Mouse (Mus musculus) embryonic facial prominence, embryonic 14.5 days (tissue): ENCODE measurements around the gene Sap30bp. TPM values are rescaled to one million over a fixed set of nuclear protein-coding genes. Genes with fewer than 3 reads are reported as not detected.
A peak's percentile ranks its signal among the peaks of the same experiment; 100 is the strongest.

Experiments
- ATAC-seq: fragments of 200-750 bp; cut with Nextera tagmentation; 2 replicates; pipeline ENCODE4 v1.8.0; 2017; ENCODE audit warnings: low read depth, moderate number of reproducible peaks, moderate TSS enrichment
- DNase-seq: peaks from one replicate; pipeline ENCODE4 v3.0.0-alpha.2; 2015; ENCODE audit warnings: low spot score
- H3K27ac ChIP-seq: fragments of 300-500 bp; sonication (generic); replicated peaks from 2 replicates; pipeline ENCODE4 v1.5.1; 2014; ENCODE audit warnings: low read depth, mild to moderate bottlenecking, low read length, moderate library complexity
- H3K27me3 ChIP-seq: fragments of 300-500 bp; sonication (generic); replicated peaks from 2 replicates; pipeline ENCODE4 v1.6.1; 2014; ENCODE audit warnings: low read length; ENCODE audit not compliant: control insufficient read depth, insufficient read depth
- H3K36me3 ChIP-seq: fragments of 300-500 bp; sonication (generic); 2 replicates; pipeline ENCODE4 v1.6.1; 2014; ENCODE audit warnings: low read length, mixed read lengths; ENCODE audit not compliant: control insufficient read depth, insufficient read depth
- H3K4me1 ChIP-seq: fragments of 300-500 bp; sonication (generic); 2 replicates; pipeline ENCODE4 v1.6.1; 2014; ENCODE audit warnings: antibody characterized with exemption, low read length; ENCODE audit not compliant: control insufficient read depth, insufficient read depth
- H3K4me2 ChIP-seq: fragments of 300-500 bp; sonication (generic); 2 replicates; pipeline ENCODE4 v1.6.1; 2014; ENCODE audit warnings: low read depth, mild to moderate bottlenecking, low read length, moderate library complexity, mixed read lengths
- H3K4me3 ChIP-seq: fragments of 300-500 bp; sonication (generic); 2 replicates; pipeline ENCODE4 v1.5.1; 2014; ENCODE audit warnings: low read depth, mild to moderate bottlenecking, low read length
- H3K9ac ChIP-seq: fragments of 300-500 bp; sonication (generic); 2 replicates; pipeline ENCODE4 v1.6.1; 2014; ENCODE audit warnings: low read depth, mild to moderate bottlenecking, low read length, moderate library complexity, mixed read lengths
- H3K9me3 ChIP-seq: fragments of 300-500 bp; sonication (generic); 2 replicates; pipeline ENCODE4 v1.6.1; 2016; ENCODE audit warnings: low read length; ENCODE audit not compliant: control insufficient read depth
- whole genome bisulfite sequencing: fragments of 180-500 bp; shearing (Covaris S2); extraction: QIAGEN DNeasy Blood & Tissue Kit; methylation state at CpG from one replicate; pipeline ENCODE4 v1.1.7; 2014; 5-methylcytosine and 5-hydroxymethylcytosine counted together
- polyA plus RNA-seq: library from polyadenylated mRNA; unstranded; fragments of >200 nt; fragmentation: Nextera tagmentation; extraction: Ambion mirVana; gene quantifications from 2 replicates; pipeline ENCODE4 v1.2.1, GENCODE M21; 2014

Sap30bp gene
- polyA plus RNA-seq, 1 experiment from 2014 or later, result 30.2 TPM

DNA sequence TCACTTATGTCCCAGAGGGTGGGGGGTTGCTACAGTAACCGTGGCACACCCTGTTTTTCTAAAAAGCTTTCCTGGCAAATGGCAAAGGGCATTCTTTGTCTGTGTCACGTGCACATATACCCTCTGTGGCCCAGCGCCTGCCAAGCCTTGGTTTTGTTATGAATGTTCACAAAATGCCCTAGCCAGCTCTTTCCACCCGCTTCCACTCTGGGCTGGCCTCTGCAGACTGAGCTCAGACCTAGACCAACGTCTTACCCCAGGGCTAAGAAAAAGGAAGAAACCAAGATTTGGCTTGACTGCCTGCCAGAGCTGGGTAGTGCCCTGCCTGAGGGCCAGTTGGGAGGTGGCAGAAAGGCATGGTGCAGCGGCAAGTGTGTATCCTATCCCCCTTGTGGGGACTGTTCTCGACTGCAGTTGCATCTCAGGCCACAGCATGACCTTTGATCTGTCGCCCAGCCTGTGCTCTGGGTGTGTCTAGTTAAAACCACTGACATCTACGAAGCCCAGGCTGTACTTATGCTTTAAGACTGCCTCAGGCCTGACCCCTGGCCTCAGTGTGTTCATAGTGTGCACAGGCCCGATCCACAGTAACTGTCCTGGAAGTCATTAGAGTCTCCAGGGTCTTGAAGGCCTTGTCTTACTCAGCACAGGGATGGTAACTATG lies 22.2 kb downstream of the Sap30bp start:
- 54% methylated on average over 10 of the region's 10 CpGs for WGBS
- peaks cover 66% of the 10 kb centered on the region for H3K36me3 ChIP-seq
- H3K4me3 ChIP-seq, result no peak overlapping the region
- H3K9ac ChIP-seq, result no peak overlapping the region
- H3K27ac ChIP-seq, result peak overlapping the region; percentile 2; the same call in 1 of the 2 replicates
- H3K4me1 ChIP-seq, result peaks cover 5% of the 10 kb centered on the region; the same call in 1 of the 2 replicates
- no peaks in the 10 kb centered on the region for H3K9me3 ChIP-seq
- no peak overlapping the region for H3K4me2 ChIP-seq
- 0 out of 2 replicates have a peak, but pooled peaks have one; percentile 39 for ATAC-seq
- H3K27me3 ChIP-seq, result no peaks in the 10 kb centered on the region
- peak; percentile 55 for DNase-seq

DNA sequence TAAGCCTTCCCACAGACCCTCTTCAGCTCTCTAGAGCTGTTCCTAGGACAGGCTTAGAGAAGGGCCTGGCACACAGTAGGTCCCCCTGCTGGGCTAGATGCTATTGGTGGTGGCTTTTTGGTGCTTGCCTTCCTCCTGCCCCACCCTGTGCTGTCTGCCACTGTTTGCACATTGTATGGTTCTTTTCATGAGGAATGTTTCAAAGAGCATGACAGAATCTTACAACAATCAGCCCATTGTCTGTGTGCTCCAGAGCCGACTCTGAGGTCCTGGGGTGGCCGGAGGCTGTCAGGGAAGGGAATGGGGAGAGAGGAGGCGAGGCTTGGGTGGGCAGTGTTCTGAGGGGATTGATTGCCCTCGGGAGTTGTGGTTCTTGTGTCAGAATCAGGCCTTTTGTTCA lies 23.4 kb downstream of the Sap30bp start:
- H3K4me3 ChIP-seq, result no peak overlapping the region
- H3K27ac ChIP-seq, result peak overlapping the region; percentile 63; the same call in 1 of the 2 replicates
- H3K4me2 ChIP-seq, result no peak overlapping the region
- peak; percentile 60 for ATAC-seq
- peaks cover 5% of the 10 kb centered on the region; the same call in 1 of the 2 replicates for H3K4me1 ChIP-seq
- no peaks in the 10 kb centered on the region for H3K27me3 ChIP-seq
- peaks cover 68% of the 10 kb centered on the region for H3K36me3 ChIP-seq
- 28% methylated on average over 4 of the region's 4 CpGs for WGBS
- DNase-seq, result peak; percentile 68
- H3K9ac ChIP-seq, result no peak overlapping the region
- no peaks in the 10 kb centered on the region for H3K9me3 ChIP-seq

DNA sequence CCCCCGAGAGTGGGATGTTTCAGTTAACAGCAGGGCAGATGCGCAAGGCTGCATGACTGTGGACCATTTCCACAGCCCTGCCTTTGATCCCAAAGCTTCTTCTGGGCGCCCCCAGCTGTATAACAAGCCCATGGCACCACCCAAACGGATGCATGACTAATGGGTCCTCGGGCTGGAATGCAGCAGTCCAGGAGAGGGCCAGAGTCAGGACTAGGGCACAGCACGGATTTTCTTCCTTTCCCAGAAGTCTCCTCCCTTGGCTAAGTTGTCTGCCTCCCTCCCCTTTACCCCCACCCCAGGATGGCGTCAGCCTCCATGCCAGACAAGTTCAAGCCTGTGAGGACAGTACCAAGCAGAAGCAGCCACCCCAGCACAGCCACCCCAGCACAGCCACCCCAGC lies 24.9 kb downstream of the Sap30bp start:
- Histone ChIP-seq H3K27ac (peak overlapping the region; percentile 63; the same call in 1 of the 2 replicates), H3K9ac (no peak overlapping the region), H3K27me3 (no peaks in the 10 kb centered on the region), H3K36me3 (peaks cover 71% of the 10 kb centered on the region), H3K4me1 (peaks cover 5% of the 10 kb centered on the region; the same call in 1 of the 2 replicates), H3K9me3 (no peaks in the 10 kb centered on the region), H3K4me2 (no peak overlapping the region), H3K4me3 (no peak overlapping the region)
- ATAC-seq (0 out of 2 replicates have a peak, but pooled peaks have one; percentile 10), DNase-seq (peak; percentile 17)
- WGBS, result 44% methylated on average over 7 of the region's 7 CpGs

- ATAC-seq (no peak), DNase-seq (no peak)
- no peak overlapping the region for H3K9ac ChIP-seq
- no peak overlapping the region for H3K27ac ChIP-seq
- no peaks in the 10 kb centered on the region for H3K9me3 ChIP-seq
- no peak overlapping the region for H3K4me3 ChIP-seq
- H3K4me2 ChIP-seq, result no peak overlapping the region
- no peaks in the 10 kb centered on the region for H3K27me3 ChIP-seq
- WGBS, result 95% methylated on average over 9 of the region's 9 CpGs
- peaks cover 73% of the 10 kb centered on the region for H3K36me3 ChIP-seq
- H3K4me1 ChIP-seq, result peaks cover 5% of the 10 kb centered on the region; the same call in 1 of the 2 replicates
Observed at GRCm38 (mm10) chr11:115959018-115959417, 25.9 kb downstream of the Sap30bp start.

- Histone ChIP-seq H3K4me3 (no peak overlapping the region), H3K27ac (no peak overlapping the region), H3K27me3 (no peaks in the 10 kb centered on the region), H3K4me1 (no peaks in the 10 kb centered on the region), H3K36me3 (peaks cover 89% of the 10 kb centered on the region), H3K4me2 (no peak overlapping the region), H3K9ac (no peak overlapping the region), H3K9me3 (no peaks in the 10 kb centered on the region)
- ATAC-seq (no peak), DNase-seq (no peak)
- 92% methylated on average over 7 of the region's 9 CpGs for WGBS
Observed at GRCm38 (mm10) chr11:115962651-115963412, 29.8 kb downstream of the Sap30bp start.

- Histone ChIP-seq H3K9ac (no peak overlapping the region), H3K4me1 (no peaks in the 10 kb centered on the region), H3K36me3 (peaks cover 72% of the 10 kb centered on the region), H3K9me3 (no peaks in the 10 kb centered on the region), H3K4me2 (no peak overlapping the region), H3K27me3 (no peaks in the 10 kb centered on the region), H3K27ac (no peak overlapping the region), H3K4me3 (no peak overlapping the region)
- 87% methylated on average over 10 of the region's 10 CpGs for WGBS
- DNase-seq (no peak), ATAC-seq (no peak)
Observed at GRCm38 (mm10) chr11:115964977-115965604, 32.0 kb downstream of the Sap30bp start.

DNA sequence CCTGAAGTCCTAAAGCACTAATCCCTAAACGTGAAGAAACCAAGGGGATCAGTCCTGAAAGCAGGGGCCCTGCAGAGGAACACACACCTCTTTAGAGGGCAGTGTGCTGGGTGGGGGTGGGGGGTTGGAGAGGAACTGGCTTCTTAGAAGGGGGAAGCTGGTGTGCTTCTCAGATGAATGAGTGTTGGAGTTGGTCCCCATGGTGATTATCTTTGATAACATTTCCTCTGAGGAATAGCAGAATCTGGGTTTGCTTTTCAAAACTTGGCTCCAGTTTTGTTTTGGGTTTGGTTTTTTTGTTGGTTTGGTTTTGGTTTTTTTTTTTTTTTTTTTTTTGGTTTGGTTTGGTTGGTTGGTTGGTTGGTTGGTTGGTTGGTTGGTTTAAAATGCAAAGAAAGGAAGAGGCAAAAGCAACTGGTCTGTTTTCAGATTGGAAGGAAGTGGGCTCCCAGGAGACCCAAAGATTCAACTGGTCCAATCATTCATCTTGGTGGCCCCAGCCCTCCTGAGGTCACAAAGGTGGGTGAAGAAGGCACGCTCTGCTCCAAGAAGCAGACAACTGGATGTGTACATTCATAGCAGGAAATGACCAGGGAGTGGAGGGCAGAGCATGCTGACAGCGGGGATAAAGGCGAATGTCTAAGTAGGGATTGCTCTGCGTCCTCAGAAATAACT lies 35.8 kb downstream of the Sap30bp start:
- no peak overlapping the region for H3K27ac ChIP-seq
- H3K4me2 ChIP-seq, result no peak overlapping the region
- H3K27me3 ChIP-seq, result peaks cover 4% of the 10 kb centered on the region
- H3K9ac ChIP-seq, result no peak overlapping the region
- no peak for ATAC-seq
- H3K4me3 ChIP-seq, result no peak overlapping the region
- no peaks in the 10 kb centered on the region for H3K4me1 ChIP-seq
- no peak for DNase-seq
- H3K9me3 ChIP-seq, result no peaks in the 10 kb centered on the region
- H3K36me3 ChIP-seq, result peaks cover 34% of the 10 kb centered on the region
- WGBS, result 58% methylated on average over 5 of the region's 5 CpGs
